Mouse (Mus musculus) embryonic facial prominence, embryonic 12.5 days (tissue): Measurements from ENCODE around the gene Slc35f4. TPM values are rescaled to one million over a fixed set of nuclear protein-coding genes. Genes with fewer than 3 reads are reported as not detected.

Experiments
- ATAC-seq: fragments of 200-750 bp; cut with Nextera tagmentation; 2 replicates; pipeline ENCODE4 v1.8.0; 2017; ENCODE audit not compliant: insufficient number of reproducible peaks, insufficient read depth, low FRiP score, low TSS enrichment
- H3K27ac ChIP-seq: fragments of 300-500 bp; sonication (generic); 2 replicates; pipeline ENCODE4 v1.5.1; 2016; ENCODE audit warnings: mild to moderate bottlenecking
- H3K27me3 ChIP-seq: fragments of 300-500 bp; sonication (generic); 2 replicates; pipeline ENCODE4 v1.6.1; 2016; ENCODE audit warnings: mild to moderate bottlenecking, moderate library complexity
- H3K36me3 ChIP-seq: fragments of 300-500 bp; sonication (generic); 2 replicates; pipeline ENCODE4 v1.6.1; 2016; ENCODE audit warnings: mild to moderate bottlenecking
- H3K4me1 ChIP-seq: fragments of 300-500 bp; sonication (generic); 2 replicates; pipeline ENCODE4 v1.6.1; 2016
- H3K4me2 ChIP-seq: fragments of 300-500 bp; sonication (generic); replicated peaks from 2 replicates; pipeline ENCODE4 v1.6.1; 2016; ENCODE audit warnings: mild to moderate bottlenecking, moderate library complexity
- H3K4me3 ChIP-seq: fragments of 300-500 bp; sonication (generic); 2 replicates; pipeline ENCODE4 v1.5.1; 2016; ENCODE audit warnings: mild to moderate bottlenecking
- H3K9ac ChIP-seq: fragments of 300-500 bp; sonication (generic); 2 replicates; pipeline ENCODE4 v1.6.1; 2016; ENCODE audit warnings: mild to moderate bottlenecking, moderate library complexity
- H3K9me3 ChIP-seq: fragments of 300-500 bp; sonication (generic); 2 replicates; pipeline ENCODE4 v1.6.1; 2016; ENCODE audit warnings: mild to moderate bottlenecking, moderate library complexity
- WGBS: fragments of 180-500 bp; shearing (Covaris S2); methylation state at CpG from one replicate; pipeline ENCODE4 v1.1.7; 2016; 5-methylcytosine and 5-hydroxymethylcytosine counted together
- polyA plus RNA-seq: library from polyadenylated mRNA; unstranded; fragments of >200 nt; fragmentation: Nextera tagmentation; extraction: Ambion mirVana; gene quantifications from 2 replicates; pipeline ENCODE4 v1.2.1, GENCODE M21; 2016

The Slc35f4 gene
- polyA plus RNA-seq: 0.19 TPM in 1 of 2 replicates, not detected in the other

- ATAC-seq: no peak
- peak within 1 kb of the TSS; percentile 67 for H3K4me2 ChIP-seq
- 12% methylated on average over 6 of the region's 6 CpGs for whole genome bisulfite sequencing
- H3K4me1 ChIP-seq: peaks cover 4% of the 10 kb centered on the region; the same call in 1 of the 2 replicates
- no peaks in the 10 kb centered on the region for H3K9me3 ChIP-seq
- peak within 1 kb of the TSS; percentile 34 for H3K4me3 ChIP-seq
- no peak within 1 kb of the TSS for H3K9ac ChIP-seq
- H3K36me3 ChIP-seq: no peaks in the 10 kb centered on the region
- H3K27me3 ChIP-seq: peaks cover 14% of the 10 kb centered on the region
- no peak within 1 kb of the TSS for H3K27ac ChIP-seq
These were observed at the start of gene Slc35f4 for GRCm38 (mm10) chr14:49525931-49526291. Slc35f4 (minus strand) TSS chr14:49526046.

DNA sequence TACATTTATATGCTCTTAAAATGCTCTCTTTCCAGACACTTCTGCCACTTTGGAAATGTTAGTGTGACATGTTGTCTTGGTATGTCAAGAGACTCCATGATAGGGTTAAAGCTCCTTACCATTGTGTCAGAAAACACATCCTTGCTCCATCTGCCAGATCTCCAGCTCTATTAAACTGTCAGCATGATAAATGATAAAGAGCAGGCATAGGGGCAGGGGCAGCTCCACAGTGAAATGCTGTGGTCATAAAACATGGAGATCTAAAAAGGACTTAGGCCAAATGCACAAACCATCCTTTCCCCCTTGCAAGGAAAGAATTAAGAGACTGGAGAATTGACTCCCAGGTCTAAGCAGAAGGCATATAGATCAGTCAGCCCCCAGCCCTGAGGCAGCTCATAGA, 42.5 kb upstream of the Slc35f4 start:
- Histone ChIP-seq H3K27ac (no peak overlapping the region), H3K4me3 (no peak overlapping the region), H3K36me3 (no peaks in the 10 kb centered on the region), H3K9ac (no peak overlapping the region), H3K4me1 (no peaks in the 10 kb centered on the region), H3K9me3 (no peaks in the 10 kb centered on the region), H3K27me3 (no peaks in the 10 kb centered on the region), H3K4me2 (no peak overlapping the region)
- ATAC-seq: no peak

DNA sequence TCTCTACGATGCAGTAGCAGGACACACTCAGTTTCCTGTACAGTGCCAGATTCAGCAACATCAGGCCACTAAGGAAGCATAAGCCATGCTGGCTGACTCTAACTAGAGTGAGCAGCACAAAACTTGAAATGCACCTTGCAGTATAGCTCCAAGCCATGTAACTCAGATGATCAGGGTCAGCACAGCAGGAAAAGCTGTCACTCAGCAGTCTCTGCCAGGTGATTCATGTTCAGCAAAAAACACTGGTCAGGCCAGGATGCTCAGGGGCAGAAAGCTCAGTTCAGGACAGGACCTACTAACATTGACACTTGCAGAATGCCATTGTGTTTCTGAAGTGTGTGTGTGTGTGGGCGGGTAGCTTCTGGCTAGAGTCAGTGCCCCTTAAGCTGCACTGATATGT, 34.9 kb upstream of the Slc35f4 start:
- no peaks in the 10 kb centered on the region for H3K36me3 ChIP-seq
- no peak overlapping the region for H3K4me2 ChIP-seq
- H3K27ac ChIP-seq: no peak overlapping the region
- H3K4me1 ChIP-seq: no peaks in the 10 kb centered on the region
- 69% methylated on average over 2 of the region's 2 CpGs for WGBS
- no peak overlapping the region for H3K4me3 ChIP-seq
- H3K27me3 ChIP-seq: no peaks in the 10 kb centered on the region
- no peaks in the 10 kb centered on the region for H3K9me3 ChIP-seq
- H3K9ac ChIP-seq: no peak overlapping the region
- ATAC-seq: no peak

- H3K27me3 ChIP-seq: no peaks in the 10 kb centered on the region
These were observed 14.3 kb upstream of the Slc35f4 start for GRCm38 (mm10) chr14:49540104-49540503.

DNA sequence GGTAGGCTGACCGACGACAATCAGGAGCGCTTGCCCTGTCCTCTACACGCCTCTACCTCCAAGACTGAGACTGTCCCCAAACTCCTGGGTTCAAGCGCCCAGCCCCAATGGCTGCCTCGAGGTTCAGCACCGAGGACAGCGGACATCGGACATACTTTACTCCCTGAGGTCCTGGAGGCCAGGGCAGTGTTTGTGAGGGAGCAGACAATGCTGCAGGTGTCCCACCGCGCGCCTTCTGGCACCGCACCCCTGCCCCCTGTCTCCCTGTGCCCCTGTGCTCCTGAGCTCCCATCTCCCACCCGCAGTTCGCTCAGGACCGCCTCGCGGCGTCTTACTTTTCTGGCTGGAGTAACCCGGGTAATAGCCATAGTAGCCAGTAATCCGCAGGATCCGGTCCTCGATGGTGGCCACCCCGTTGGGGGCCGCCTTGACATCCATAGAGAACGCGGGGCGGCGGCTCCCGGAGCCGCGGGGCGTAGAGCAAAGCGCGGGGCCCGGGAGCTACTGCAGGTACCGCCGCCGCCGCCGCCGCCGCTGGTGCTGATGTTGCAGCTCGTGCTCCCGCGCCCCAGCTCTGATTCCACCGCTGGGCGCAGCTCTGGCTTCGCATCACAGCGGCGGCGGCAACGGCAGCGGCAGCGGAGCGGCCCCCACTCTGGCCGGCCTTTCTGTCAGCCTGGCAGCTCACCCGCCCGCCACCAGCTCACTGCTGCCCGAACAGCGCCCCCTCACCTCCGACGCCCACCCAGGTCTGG, 493 bp downstream of the Slc35f4 start:
- WGBS: under 1% methylated on average over 59 of the region's 63 CpGs
- Histone ChIP-seq H3K9ac (no peak overlapping the region), H3K4me3 (peak overlapping the region; percentile 34), H3K27ac (no peak overlapping the region), H3K9me3 (no peaks in the 10 kb centered on the region), H3K4me1 (peaks cover 4% of the 10 kb centered on the region; the same call in 1 of the 2 replicates), H3K36me3 (no peaks in the 10 kb centered on the region), H3K27me3 (peaks cover 14% of the 10 kb centered on the region), H3K4me2 (peak overlapping the region; percentile 67)
- peak; percentile 75 for ATAC-seq

More at GRCm38 (mm10) chr14:49540104-49540503, 14.3 kb upstream of the Slc35f4 start:
- H3K4me2 ChIP-seq: no peak overlapping the region
- H3K27ac ChIP-seq: no peak overlapping the region
- H3K36me3 ChIP-seq: no peaks in the 10 kb centered on the region
- no peaks in the 10 kb centered on the region for H3K9me3 ChIP-seq
- H3K9ac ChIP-seq: no peak overlapping the region
- no peak overlapping the region for H3K4me3 ChIP-seq
- WGBS: 42% methylated on average over 1 of the region's 1 CpGs
- H3K4me1 ChIP-seq: no peaks in the 10 kb centered on the region
- ATAC-seq: no peak

- Histone ChIP-seq H3K4me1 (peaks cover 4% of the 10 kb centered on the region; the same call in 1 of the 2 replicates), H3K9ac (no peak overlapping the region), H3K27me3 (peaks cover 14% of the 10 kb centered on the region), H3K4me3 (no peak overlapping the region), H3K36me3 (no peaks in the 10 kb centered on the region), H3K4me2 (no peak overlapping the region; the same call in 1 of the 2 replicates), H3K27ac (no peak overlapping the region), H3K9me3 (no peaks in the 10 kb centered on the region)
- no peak for ATAC-seq
- 70% methylated on average over 7 of the region's 8 CpGs for WGBS
These were observed 1.2 kb downstream of the Slc35f4 start for GRCm38 (mm10) chr14:49524665-49525064.

DNA sequence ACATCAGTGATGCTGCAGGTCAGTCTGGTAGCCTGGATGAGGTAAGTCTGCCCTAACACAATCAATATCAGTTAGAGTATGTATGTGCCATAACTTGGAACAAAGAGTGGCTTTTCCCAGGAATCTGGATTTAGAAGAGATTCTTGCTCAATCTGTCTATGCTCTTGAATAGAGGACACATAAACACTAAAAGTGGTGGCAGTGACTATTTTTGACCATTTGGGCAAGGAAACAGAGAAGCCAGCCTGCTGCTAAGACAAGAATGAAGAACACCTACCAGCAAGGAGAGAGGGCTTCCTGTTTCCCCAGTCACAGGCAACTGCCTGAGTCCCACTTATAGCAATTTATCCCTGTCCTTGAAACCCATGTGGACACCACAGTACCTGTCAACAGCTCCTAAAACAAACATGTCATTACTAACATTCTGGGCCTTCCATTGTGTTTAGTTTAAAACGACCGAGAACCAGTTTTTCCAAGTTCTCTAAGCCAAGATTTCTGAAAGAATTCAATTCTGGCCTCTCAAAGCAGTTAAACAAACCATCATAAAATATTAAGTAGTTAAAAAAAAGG, 10.7 kb downstream of the Slc35f4 start:
- Histone ChIP-seq H3K27ac (no peak overlapping the region), H3K4me2 (no peak overlapping the region), H3K27me3 (no peaks in the 10 kb centered on the region), H3K9ac (no peak overlapping the region), H3K4me1 (no peaks in the 10 kb centered on the region), H3K36me3 (no peaks in the 10 kb centered on the region), H3K4me3 (no peak overlapping the region), H3K9me3 (no peaks in the 10 kb centered on the region)
- ATAC-seq: no peak
- 76% methylated on average over 2 of the region's 2 CpGs for WGBS

- no peak overlapping the region for H3K4me2 ChIP-seq
- 59% methylated on average over 2 of the region's 2 CpGs for WGBS
- no peaks in the 10 kb centered on the region for H3K27me3 ChIP-seq
- H3K9ac ChIP-seq: no peak overlapping the region
- no peak overlapping the region for H3K4me3 ChIP-seq
- ATAC-seq: no peak
- H3K4me1 ChIP-seq: no peaks in the 10 kb centered on the region
- no peak overlapping the region for H3K27ac ChIP-seq
- H3K9me3 ChIP-seq: no peaks in the 10 kb centered on the region
- H3K36me3 ChIP-seq: no peaks in the 10 kb centered on the region
These were observed 11.7 kb downstream of the Slc35f4 start for GRCm38 (mm10) chr14:49514137-49514536.

DNA sequence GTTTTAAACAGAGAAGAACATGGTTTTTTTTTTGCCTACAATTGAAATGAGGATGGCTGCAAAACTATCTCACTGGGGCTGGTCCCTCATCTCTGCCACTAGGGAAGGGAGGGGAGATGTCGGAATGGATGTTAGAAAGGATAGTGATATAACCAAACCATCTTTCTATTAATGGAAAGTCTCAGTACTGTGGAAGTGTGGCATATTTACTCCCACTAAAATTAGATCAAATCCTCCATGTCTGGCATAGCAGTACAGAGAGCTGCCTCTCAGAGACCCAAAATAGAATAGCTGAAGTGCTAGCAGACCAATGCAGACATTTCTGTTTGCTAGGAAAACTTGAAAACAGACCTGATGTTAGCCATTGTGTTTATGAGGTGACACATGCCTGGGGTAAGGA, 30.7 kb downstream of the Slc35f4 start:
- ATAC-seq: no peak

DNA sequence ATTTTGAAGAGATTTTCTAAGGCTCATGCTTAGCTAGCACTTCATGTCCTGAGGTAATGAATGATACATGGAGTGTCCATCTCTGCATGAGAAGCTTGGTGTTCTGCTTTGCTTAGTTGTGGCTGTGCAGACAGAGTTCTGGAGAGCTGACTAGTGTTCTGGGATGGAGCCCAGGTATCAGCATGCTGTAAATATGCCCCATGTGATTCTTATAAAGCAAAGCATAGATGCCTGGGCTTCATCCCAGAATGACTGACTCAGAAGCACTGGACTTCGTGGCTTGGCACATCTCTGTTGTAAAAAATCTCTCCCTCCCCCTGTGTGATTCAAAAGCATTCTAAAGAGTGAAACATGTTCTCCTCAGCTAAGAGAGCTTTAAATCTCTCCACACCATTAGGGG, 32.1 kb downstream of the Slc35f4 start:
- Histone ChIP-seq H3K27ac (no peak overlapping the region), H3K9ac (no peak overlapping the region), H3K4me2 (no peak overlapping the region), H3K4me3 (no peak overlapping the region), H3K4me1 (no peaks in the 10 kb centered on the region), H3K9me3 (no peaks in the 10 kb centered on the region; the same call in 1 of the 2 replicates), H3K36me3 (no peaks in the 10 kb centered on the region), H3K27me3 (no peaks in the 10 kb centered on the region)
- WGBS: 67% methylated on average over 1 of the region's 1 CpGs
- ATAC-seq: no peak

More for the DNA sequence above, 30.7 kb downstream of the Slc35f4 start:
- WGBS: 92% methylated on average over 1 of the region's 1 CpGs
- no peaks in the 10 kb centered on the region for H3K4me1 ChIP-seq
- H3K4me2 ChIP-seq: no peak overlapping the region
- H3K27ac ChIP-seq: no peak overlapping the region
- H3K9ac ChIP-seq: no peak overlapping the region
- no peaks in the 10 kb centered on the region for H3K27me3 ChIP-seq
- H3K36me3 ChIP-seq: no peaks in the 10 kb centered on the region
- H3K4me3 ChIP-seq: no peak overlapping the region
- no peaks in the 10 kb centered on the region for H3K9me3 ChIP-seq

DNA sequence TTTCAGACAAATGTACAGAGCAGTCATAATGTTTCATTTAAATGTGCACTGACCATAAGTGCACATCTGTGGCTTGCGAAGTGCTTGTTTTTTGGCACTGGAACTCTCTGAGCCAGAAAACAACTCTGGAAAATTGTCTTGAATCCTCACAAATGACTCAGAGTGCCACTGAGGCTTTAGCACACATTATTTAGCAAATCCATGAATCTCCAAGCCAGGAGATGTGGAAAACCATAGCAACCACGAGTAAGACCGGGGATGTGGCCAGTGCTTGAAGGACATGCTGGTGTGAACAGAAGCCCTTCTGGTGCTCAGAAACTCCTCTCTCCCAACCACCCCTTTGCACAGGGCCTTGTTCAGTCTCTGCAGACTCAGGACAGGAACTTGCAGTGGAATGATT, 33.3 kb downstream of the Slc35f4 start:
- H3K27ac ChIP-seq: no peak overlapping the region
- H3K9me3 ChIP-seq: no peaks in the 10 kb centered on the region; the same call in 1 of the 2 replicates
- no peak overlapping the region for H3K4me2 ChIP-seq
- 84% methylated on average over 3 of the region's 3 CpGs for WGBS
- no peaks in the 10 kb centered on the region for H3K4me1 ChIP-seq
- H3K4me3 ChIP-seq: no peak overlapping the region
- no peak overlapping the region for H3K9ac ChIP-seq
- no peaks in the 10 kb centered on the region for H3K36me3 ChIP-seq
- no peak for ATAC-seq
- no peaks in the 10 kb centered on the region for H3K27me3 ChIP-seq

GRCm38 (mm10) chr14:49476602-49477001, 49.2 kb downstream of the Slc35f4 start:
- Histone ChIP-seq H3K4me1 (no peaks in the 10 kb centered on the region), H3K27ac (no peak overlapping the region), H3K36me3 (no peaks in the 10 kb centered on the region), H3K4me3 (no peak overlapping the region), H3K9me3 (no peaks in the 10 kb centered on the region), H3K9ac (no peak overlapping the region), H3K27me3 (no peaks in the 10 kb centered on the region), H3K4me2 (no peak overlapping the region)
- WGBS: 79% methylated on average over 2 of the region's 2 CpGs
- ATAC-seq: no peak
